Mouse (Mus musculus) ES-Bruce4 (cell line): ENCODE measurements around the gene Eva1b.

Source experiments
- CTCF ChIP-seq: IDR thresholded peaks from one replicate; pipeline ENCODE4 v1.8.1; 2011; ENCODE audit warnings: low read depth, low read length
- EP300 ChIP-seq: IDR thresholded peaks from 2 replicates; pipeline ENCODE4 v1.6.1; 2011; ENCODE audit warnings: low read depth, low read length; ENCODE audit not compliant: insufficient read depth
- POLR2A ChIP-seq: IDR thresholded peaks from one replicate; pipeline ENCODE4 v1.8.1; 2011; ENCODE audit warnings: low read length; ENCODE audit not compliant: insufficient read depth

- TF ChIP-seq CTCF = no peak
- no peak for TF ChIP-seq EP300
- no peak for TF ChIP-seq POLR2A
Measured at GRCm38 (mm10) chr4:126118651-126119050, 28.9 kb upstream of the Eva1b start.
